Mouse (Mus musculus) liver, embryonic 14.5 days (tissue): ENCODE results near the gene Nipal4. TPM values are rescaled to one million over a fixed set of nuclear protein-coding genes. Genes with fewer than 3 reads are reported as not detected.

Source experiments
- ATAC-seq: fragments of 200-750 bp; cut with Nextera tagmentation; 2 replicates; pipeline ENCODE4 v1.8.0; 2017; ENCODE audit warnings: moderate number of reproducible peaks, mild to moderate bottlenecking, moderate library complexity; ENCODE audit not compliant: insufficient read depth
- DNase-seq, 3 experiments: peaks; one replicate each; pipeline ENCODE4 v3.0.0-alpha.2; 2012 to 2013; ENCODE audit warnings: low read depth in 3 of 3, low spot score in 3 of 3
- H3K27ac ChIP-seq: fragments of 300-500 bp; sonication (generic); 2 replicates; pipeline ENCODE4 v1.5.1; 2014; ENCODE audit warnings: moderate library complexity, mild to moderate bottlenecking, control low read depth, inconsistent platforms
- H3K27me3 ChIP-seq: fragments of 300-500 bp; sonication (generic); 2 replicates; pipeline ENCODE4 v1.6.1; 2014; ENCODE audit warnings: mild to moderate bottlenecking, low read length, moderate library complexity; ENCODE audit not compliant: control insufficient read depth, insufficient read depth
- H3K36me3 ChIP-seq: fragments of 300-500 bp; sonication (generic); replicated peaks from 2 replicates; pipeline ENCODE4 v1.6.1; 2014; ENCODE audit warnings: low read depth; ENCODE audit not compliant: control insufficient read depth, insufficient read depth
- H3K4me1 ChIP-seq, 2 experiments: fragments of 200-500 bp in 1 of 2; fragments of 300-500 bp in 1 of 2; sonication (generic) in 1 of 2; replicated peaks; 2 replicates each; pipeline ENCODE4 v1.6.1; 2012 to 2014; ENCODE audit warnings: antibody characterized with exemption in 1 of 2, inconsistent platforms in 1 of 2, low read length in 1 of 2; ENCODE audit not compliant: control insufficient read depth in 2 of 2, insufficient read depth in 2 of 2
- H3K4me2 ChIP-seq: fragments of 300-500 bp; sonication (generic); 2 replicates; pipeline ENCODE4 v1.6.1; 2014; ENCODE audit warnings: low read depth, mild to moderate bottlenecking, control low read depth, moderate library complexity
- H3K4me3 ChIP-seq, 2 experiments: fragments of 200-500 bp in 1 of 2; fragments of 300-500 bp in 1 of 2; sonication (generic) in 1 of 2; 2 replicates each; pipeline ENCODE4 v1.5.1; 2012 to 2014; ENCODE audit warnings: low read depth in 2 of 2, low read length in 2 of 2, mild to moderate bottlenecking in 2 of 2, control low read depth in 1 of 2, inconsistent platforms in 1 of 2, moderate library complexity in 1 of 2; ENCODE audit not compliant: insufficient read depth in 1 of 2
- H3K9ac ChIP-seq: fragments of 300-500 bp; sonication (generic); replicated peaks from 2 replicates; pipeline ENCODE4 v1.6.1; 2014; ENCODE audit warnings: mild to moderate bottlenecking, control low read depth, moderate library complexity
- H3K9me3 ChIP-seq: fragments of 300-500 bp; sonication (generic); 2 replicates; pipeline ENCODE4 v1.6.1; 2016; ENCODE audit warnings: low read length, mixed read lengths; ENCODE audit not compliant: control insufficient read depth
- CTCF ChIP-seq: IDR thresholded peaks from 2 replicates; pipeline ENCODE4 v1.5.1; 2016; ENCODE audit warnings: antibody characterized with exemption, low read depth, control low read depth
- EP300 ChIP-seq: IDR thresholded peaks from 2 replicates; pipeline ENCODE4 v1.6.1; 2016; ENCODE audit warnings: antibody characterized with exemption, low read depth
- WGBS: fragments of 180-500 bp; shearing (Covaris S2); extraction: QIAGEN DNeasy Blood & Tissue Kit; methylation state at CpG from one replicate; pipeline ENCODE4 v1.1.7; 2014; ENCODE audit not compliant: insufficient replicate concordance; 5-methylcytosine and 5-hydroxymethylcytosine counted together
- polyA plus RNA-seq, 2 experiments: library from polyadenylated mRNA; depleted of rRNA in 1 of 2; stranded (reverse) in 1 of 2; unstranded in 1 of 2; fragments of >200 nt; fragmentation: Nextera tagmentation in 1 of 2; extraction: Ambion mirVana in 1 of 2; gene quantifications; 2 replicates each; pipeline versions ENCODE4 v1.2.1 to v1.2.3; 2012 to 2014

The Nipal4 gene
- polyA plus RNA-seq, 2 experiments, result 0.04 TPM; not detected in 1

GRCm38 (mm10) chr11:46157462-46157861 is 8.8 kb downstream of the Nipal4 start:
- no peak overlapping the region for H3K4me2 ChIP-seq
- no peaks in the 10 kb centered on the region for H3K4me1 ChIP-seq
- no peaks in the 10 kb centered on the region for H3K36me3 ChIP-seq
- no peaks in the 10 kb centered on the region for H3K9me3 ChIP-seq
- peak; percentile 22; the same call in 1 of the 2 replicates for TF ChIP-seq CTCF
- TF ChIP-seq EP300, result no peak
- H3K9ac ChIP-seq, result no peak overlapping the region
- no peak for ATAC-seq
- H3K27ac ChIP-seq, result no peak overlapping the region
- H3K4me3 ChIP-seq, result no peak overlapping the region
- DNase-seq, result no peak
- no peaks in the 10 kb centered on the region for H3K27me3 ChIP-seq

GRCm38 (mm10) chr11:46156945-46157344 is 9.4 kb downstream of the Nipal4 start:
- H3K4me1 ChIP-seq, result no peaks in the 10 kb centered on the region
- no peaks in the 10 kb centered on the region for H3K36me3 ChIP-seq
- H3K9ac ChIP-seq, result no peak overlapping the region
- whole genome bisulfite sequencing, result 70% methylated on average over 8 of the region's 8 CpGs
- no peak for TF ChIP-seq EP300
- TF ChIP-seq CTCF, result no peak
- no peak for ATAC-seq
- no peak overlapping the region for H3K4me2 ChIP-seq
- DNase-seq, result no peak
- H3K4me3 ChIP-seq, result no peak overlapping the region
- H3K27ac ChIP-seq, result no peak overlapping the region
- H3K9me3 ChIP-seq, result no peaks in the 10 kb centered on the region
- H3K27me3 ChIP-seq, result no peaks in the 10 kb centered on the region

- Histone ChIP-seq H3K27me3 (no peaks in the 10 kb centered on the region), H3K9ac (no peak overlapping the region), H3K27ac (no peak overlapping the region), H3K4me1 (no peaks in the 10 kb centered on the region), H3K4me3 (no peak overlapping the region), H3K36me3 (no peaks in the 10 kb centered on the region), H3K9me3 (no peaks in the 10 kb centered on the region), H3K4me2 (no peak overlapping the region)
- ATAC-seq (no peak), DNase-seq (no peak)
- WGBS, result 66% methylated on average over 5 of the region's 5 CpGs
- no peak for TF ChIP-seq EP300
- no peak for TF ChIP-seq CTCF
Measured at GRCm38 (mm10) chr11:46146619-46147018, 19.7 kb downstream of the Nipal4 start.

- ATAC-seq (no peak), DNase-seq (no peak)
- no peak overlapping the region for H3K4me3 ChIP-seq
- no peak for TF ChIP-seq CTCF
- no peak for TF ChIP-seq EP300
- no peak overlapping the region for H3K9ac ChIP-seq
- H3K27me3 ChIP-seq, result no peaks in the 10 kb centered on the region
- no peaks in the 10 kb centered on the region for H3K4me1 ChIP-seq
- H3K27ac ChIP-seq, result no peak overlapping the region
- 59% methylated on average over 11 of the region's 11 CpGs for WGBS
- H3K4me2 ChIP-seq, result no peak overlapping the region
- no peaks in the 10 kb centered on the region for H3K9me3 ChIP-seq
- H3K36me3 ChIP-seq, result no peaks in the 10 kb centered on the region
Measured at GRCm38 (mm10) chr11:46145163-46145875, 21.0 kb downstream of the Nipal4 start.

- WGBS, result 70% methylated on average over 6 of the region's 6 CpGs
- H3K36me3 ChIP-seq, result no peaks in the 10 kb centered on the region
- TF ChIP-seq EP300 (no peak), CTCF (no peak)
- H3K27ac ChIP-seq, result no peak overlapping the region
- no peak for DNase-seq
- H3K4me1 ChIP-seq, result no peaks in the 10 kb centered on the region
- H3K27me3 ChIP-seq, result no peaks in the 10 kb centered on the region
- no peak overlapping the region for H3K4me3 ChIP-seq
- H3K9me3 ChIP-seq, result no peaks in the 10 kb centered on the region
- no peak overlapping the region for H3K9ac ChIP-seq
- H3K4me2 ChIP-seq, result no peak overlapping the region
- no peak for ATAC-seq
Measured at GRCm38 (mm10) chr11:46143342-46143741, 23.0 kb downstream of the Nipal4 start.
